Mouse (Mus musculus) C3H10T1/2 (cell line): ENCODE results near the gene Krt6b. TPM values are rescaled to one million over a fixed set of nuclear protein-coding genes. Genes with fewer than 3 reads are reported as not detected.

Experiments used
- polyA plus RNA-seq, 2 experiments: library from polyadenylated mRNA; unstranded; fragments of >200 nt; fragmentation: generic; extraction: Trizol; gene quantifications; one replicate each; pipeline ENCODE4 v1.2.1; 2012; ENCODE audit warnings: missing spikeins in 2 of 2

The Krt6b gene
- polyA plus RNA-seq: not detected

DNA sequence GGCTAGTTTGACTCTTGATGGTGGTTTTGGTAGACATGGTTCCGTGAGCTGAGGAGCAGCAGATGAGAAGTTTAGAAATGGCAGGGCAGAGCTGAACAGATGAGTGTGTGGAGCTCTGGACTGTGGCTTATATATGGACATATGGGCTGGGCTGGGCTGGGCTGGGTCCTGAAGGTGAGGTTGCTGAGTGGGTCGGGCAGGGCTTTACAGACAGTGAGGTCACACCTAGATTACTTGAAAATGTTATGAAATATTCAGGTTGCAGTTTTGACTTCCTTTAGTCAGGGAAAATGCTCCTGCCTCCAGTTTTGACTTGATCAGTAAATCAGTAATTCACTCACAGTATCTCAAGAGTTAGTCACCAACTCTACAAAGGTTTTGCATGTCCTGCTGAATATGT is at the start of gene Krt6b:
Gene Krt6b (minus strand): TSS at position 101 of the 400 bp plus-strand sequence.

DNA sequence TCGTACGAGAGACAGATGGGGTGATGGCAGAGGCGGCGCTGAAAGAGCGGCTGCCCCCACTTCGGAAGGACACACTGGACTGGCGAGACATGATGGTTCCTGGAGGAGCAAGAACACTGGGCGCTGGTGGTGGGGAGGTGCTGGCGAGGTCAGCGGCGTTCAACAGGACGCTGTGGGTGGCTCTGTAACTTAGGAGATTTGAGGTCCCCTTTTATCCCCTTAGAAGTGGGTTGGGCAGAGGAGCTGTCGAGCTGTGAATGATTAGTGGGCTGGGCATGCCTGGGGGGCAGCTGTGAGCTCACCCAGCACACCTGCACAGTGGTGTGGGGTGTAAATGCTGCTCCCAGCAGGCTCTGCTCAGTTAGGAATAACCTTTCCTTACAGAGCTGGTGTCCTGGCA is 32.6 kb upstream of the Krt6b start, which contains the start of gene Krt5:
Gene Krt5 (minus strand): TSS at position 179 of the 400 bp plus-strand sequence.

DNA sequence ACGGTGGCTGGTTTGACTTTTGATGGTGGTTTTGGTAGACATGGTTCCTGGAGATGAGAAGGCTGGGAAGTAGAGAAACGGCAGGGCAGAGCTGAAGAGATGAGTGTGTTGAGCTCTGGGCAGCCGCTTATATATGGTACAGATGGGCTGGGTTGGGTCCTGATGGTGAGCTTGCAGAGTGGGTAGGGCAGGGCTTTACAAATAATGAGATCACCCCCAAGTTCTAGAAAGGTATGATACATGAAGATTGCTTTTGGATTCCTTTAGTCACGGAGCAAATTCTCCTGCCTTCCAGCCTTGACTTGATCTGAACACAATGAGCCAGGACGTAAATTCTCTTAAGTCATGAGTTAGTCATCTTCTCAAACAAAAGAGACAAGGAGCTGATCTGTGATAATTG is 14.1 kb upstream of the Krt6b start, which contains the start of gene Krt6a:
Gene Krt6a (minus strand): TSS at position 101 of the 400 bp plus-strand sequence.

DNA sequence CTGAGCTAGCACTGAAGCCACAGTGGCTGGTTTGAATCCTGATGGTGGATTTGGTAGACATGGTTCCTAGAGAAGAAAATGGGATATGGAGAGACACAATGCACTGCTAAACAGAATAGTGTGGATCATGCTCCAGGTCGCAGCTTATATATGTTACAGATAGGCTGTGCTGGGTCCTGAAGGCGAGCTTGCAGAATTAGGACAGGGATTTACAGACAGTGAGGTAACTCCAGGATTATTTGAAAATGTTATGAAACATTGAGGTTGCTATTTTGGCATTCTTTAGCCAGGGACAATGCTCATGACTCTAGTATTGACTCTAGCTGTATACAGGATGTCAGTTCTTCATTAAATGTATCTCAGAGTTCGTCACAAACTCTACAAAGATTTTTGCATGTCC is 32.8 kb downstream of the Krt6b start, which contains the start of gene Gm5478:
Gene Gm5478 (minus strand): TSS at position 101 of the 400 bp plus-strand sequence.

DNA sequence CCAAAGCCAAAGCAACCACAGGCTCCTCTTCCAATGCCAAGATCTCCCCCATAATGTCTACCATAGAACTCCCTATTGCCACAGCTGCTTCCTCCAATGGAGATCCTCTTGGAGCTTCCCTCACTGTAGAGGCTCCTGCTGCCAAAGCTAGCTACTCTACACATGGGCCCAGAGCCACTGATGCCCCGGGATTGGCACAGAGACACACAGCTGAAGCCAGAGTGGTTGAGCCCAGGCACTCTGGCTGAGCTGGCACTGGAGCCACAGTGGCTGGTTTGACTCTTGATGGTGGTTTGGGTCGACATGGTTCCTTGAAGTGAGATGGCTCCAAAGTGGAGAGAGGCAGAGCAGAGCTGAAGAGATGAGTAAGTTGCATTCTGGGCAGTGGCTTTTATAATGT is 52.2 kb downstream of the Krt6b start, which contains the start of gene Gm5414:
Gene Gm5414 (minus strand): TSS at position 305 of the 400 bp plus-strand sequence.

Other genes starting within 250 kb of the Krt6b start
- under 1 TPM; 0.08 to 0.27 TPM for gene Krt87, start 241.5 kb downstream of the Krt6b start, polyA plus RNA-seq
- under 1 TPM in 1 of 2 experiments, not detected in 1; 0.15 TPM for gene Krt88, start 232.5 kb downstream of the Krt6b start, polyA plus RNA-seq
- under 1 TPM in 1 of 2 experiments, not detected in 1; 0.14 TPM for gene Krt81, start 216.5 kb downstream of the Krt6b start, polyA plus RNA-seq
- under 1 TPM in 1 of 2 experiments, not detected in 1; 0.06 TPM for gene Krt86, start 206.8 kb downstream of the Krt6b start, polyA plus RNA-seq
- gene Krt83, start 188.8 kb downstream of the Krt6b start, polyA plus RNA-seq: under 1 TPM in 1 of 2 experiments, not detected in 1; 0.06 TPM
- not detected for gene Gm49425, start 163.0 kb downstream of the Krt6b start, polyA plus RNA-seq
- under 1 TPM in 1 of 2 experiments, not detected in 1; 0.04 TPM for gene Krt84, start 147.5 kb downstream of the Krt6b start, polyA plus RNA-seq
- not detected for gene Krt82, start 129.6 kb downstream of the Krt6b start, polyA plus RNA-seq
- gene Krt90, start 117.3 kb downstream of the Krt6b start, polyA plus RNA-seq: not detected
- gene Krt75, start 106.4 kb downstream of the Krt6b start, polyA plus RNA-seq: not detected
- not detected for gene Gm5414, start 52.1 kb downstream of the Krt6b start, polyA plus RNA-seq
- not detected for gene Gm5478, start 32.9 kb downstream of the Krt6b start, polyA plus RNA-seq
- not detected for gene Krt6a, start 14.0 kb upstream of the Krt6b start, polyA plus RNA-seq
- gene Krt5, start 32.6 kb upstream of the Krt6b start, polyA plus RNA-seq: under 1 TPM in 1 of 2 experiments, not detected in 1; 0.05 TPM
- gene Krt71, start 62.8 kb upstream of the Krt6b start, polyA plus RNA-seq: not detected
- not detected for gene Krt72, start 106.2 kb upstream of the Krt6b start, polyA plus RNA-seq
- gene Krt73, start 122.1 kb upstream of the Krt6b start, polyA plus RNA-seq: not detected
- gene Krt2, start 137.9 kb upstream of the Krt6b start, polyA plus RNA-seq: not detected
- gene Krt1, start 170.5 kb upstream of the Krt6b start, polyA plus RNA-seq: not detected
- gene Krt77, start 189.4 kb upstream of the Krt6b start, polyA plus RNA-seq: not detected
- gene Krt76, start 212.6 kb upstream of the Krt6b start, polyA plus RNA-seq: under 1 TPM in 1 of 2 experiments, not detected in 1; 0.01 TPM
- not detected for gene Krt4, start 244.4 kb upstream of the Krt6b start, polyA plus RNA-seq